Mouse (Mus musculus) MEL (cell line): ENCODE results near the gene Sox21. TPM values are rescaled to one million over a fixed set of nuclear protein-coding genes. Genes with fewer than 3 reads are reported as not detected.

ENCODE experiments used
- DNase-seq: peaks from one replicate; pipeline ENCODE4 v3.0.0; 2011; ENCODE audit warnings: low read depth, low spot score
- H3K27ac ChIP-seq: 2 replicates; pipeline ENCODE4 v1.5.1; 2012; ENCODE audit warnings: low read depth, mild to moderate bottlenecking, control low read depth, low read length, moderate library complexity; ENCODE audit not compliant: control insufficient read depth
- H3K27me3 ChIP-seq, 2 experiments: fragments of 150-350 bp in 1 of 2; sonication (generic) in 1 of 2; 2 replicates each; pipeline ENCODE4 v1.6.1; 2012; ENCODE audit warnings: low read length in 2 of 2, mild to moderate bottlenecking in 2 of 2, improper control_type of control experiment in 1 of 2, moderate library complexity in 1 of 2; ENCODE audit not compliant: insufficient read depth in 2 of 2, control insufficient read depth in 1 of 2
- H3K36me3 ChIP-seq, 2 experiments: 2 replicates each; pipeline ENCODE4 v1.6.1; 2012 to 2014; ENCODE audit warnings: low read length in 2 of 2, improper control_type of control experiment in 1 of 2, inconsistent platforms in 1 of 2, mild to moderate bottlenecking in 1 of 2; ENCODE audit not compliant: insufficient read depth in 2 of 2, control insufficient read depth in 1 of 2
- H3K4me1 ChIP-seq, 2 experiments: fragments of 150-350 bp in 1 of 2; sonication (generic) in 1 of 2; 2 replicates each; pipeline ENCODE4 v1.6.1; 2012; ENCODE audit warnings: low read length in 2 of 2, improper control_type of control experiment in 1 of 2, mild to moderate bottlenecking in 1 of 2; ENCODE audit not compliant: insufficient read depth in 2 of 2, control insufficient read depth in 1 of 2
- H3K4me3 ChIP-seq, 2 experiments: fragments of 150-350 bp in 1 of 2; sonication (generic) in 1 of 2; 2 replicates each; pipeline ENCODE4 v1.5.1; 2012; ENCODE audit warnings: low read depth in 2 of 2, low read length in 2 of 2, mild to moderate bottlenecking in 2 of 2, moderate library complexity in 2 of 2, control low read depth in 1 of 2, improper control_type of control experiment in 1 of 2; ENCODE audit not compliant: control insufficient read depth in 1 of 2, insufficient read depth in 1 of 2
- H3K79me2 ChIP-seq: 2 replicates; pipeline ENCODE4 v1.6.1; 2012; ENCODE audit warnings: mild to moderate bottlenecking, low read length, moderate library complexity; ENCODE audit not compliant: control insufficient read depth, poor library complexity, insufficient read depth
- H3K9ac ChIP-seq: 2 replicates; pipeline ENCODE4 v1.6.1; 2012; ENCODE audit warnings: low read depth, mild to moderate bottlenecking, control low read depth, low read length, moderate library complexity; ENCODE audit not compliant: control insufficient read depth, poor library complexity, severe bottlenecking
- H3K9me3 ChIP-seq: fragments of 150-350 bp; sonication (generic); replicated peaks from 2 replicates; pipeline ENCODE4 v1.6.1; 2012; ENCODE audit warnings: mild to moderate bottlenecking, low read length, improper control_type of control experiment, moderate library complexity; ENCODE audit not compliant: insufficient read depth
- CHD1 ChIP-seq: IDR thresholded peaks from 2 replicates; pipeline ENCODE4 v1.6.1; 2012; ENCODE audit warnings: low read depth, mild to moderate bottlenecking, inconsistent platforms, low read length, improper control_type of control experiment
- CTCF ChIP-seq, 3 experiments: IDR thresholded peaks in 2 of 3; conservative IDR thresholded peaks in 1 of 3; 2 replicates each; pipeline ENCODE4 v1.5.1; 2011 to 2012; ENCODE audit warnings: low read length in 3 of 3, low read depth in 2 of 3, mild to moderate bottlenecking in 2 of 3, improper control_type of control experiment in 1 of 3, inconsistent platforms in 1 of 3, mixed read lengths in 1 of 3, moderate library complexity in 1 of 3; ENCODE audit not compliant: control insufficient read depth in 1 of 3, insufficient read depth in 1 of 3, poor library complexity in 1 of 3, severe bottlenecking in 1 of 3
- E2F4 ChIP-seq: IDR thresholded peaks from 2 replicates; pipeline ENCODE4 v1.6.1; 2011; ENCODE audit warnings: low read depth, low read length, improper control_type of control experiment, borderline replicate concordance
- ELF1 ChIP-seq: IDR thresholded peaks from 2 replicates; pipeline ENCODE4 v1.6.1; 2014; ENCODE audit warnings: low read depth, mild to moderate bottlenecking, inconsistent platforms, low read length, improper control_type of control experiment, moderate library complexity
- EP300 ChIP-seq, 2 experiments: IDR thresholded peaks; 2 replicates each; pipeline ENCODE4 v1.6.1; 2011; ENCODE audit warnings: improper control_type of control experiment in 2 of 2, low read length in 2 of 2, low read depth in 1 of 2, mild to moderate bottlenecking in 1 of 2
- ETS1 ChIP-seq: IDR thresholded peaks from 2 replicates; pipeline ENCODE4 v1.6.1; 2012; ENCODE audit warnings: low read depth, mild to moderate bottlenecking, inconsistent platforms, low read length, improper control_type of control experiment, moderate library complexity
- GATA1 ChIP-seq: IDR thresholded peaks from 2 replicates; pipeline ENCODE4 v1.6.1; 2011; ENCODE audit warnings: low read depth, low read length, improper control_type of control experiment
- HCFC1 ChIP-seq: IDR thresholded peaks from 2 replicates; pipeline ENCODE4 v1.6.1; 2012; ENCODE audit warnings: low read depth, mild to moderate bottlenecking, inconsistent platforms, low read length, improper control_type of control experiment, moderate library complexity
- KAT2A ChIP-seq: conservative IDR thresholded peaks from 2 replicates; pipeline ENCODE4 v1.6.1; 2012; ENCODE audit warnings: low read depth, low read length, improper control_type of control experiment, inconsistent platforms
- MAFK ChIP-seq: IDR thresholded peaks from 2 replicates; pipeline ENCODE4 v1.6.1; 2011; ENCODE audit warnings: low read depth, mild to moderate bottlenecking, low read length, improper control_type of control experiment, borderline replicate concordance
- MAZ ChIP-seq: IDR thresholded peaks from 2 replicates; pipeline ENCODE4 v1.6.1; 2012; ENCODE audit warnings: low read depth, mild to moderate bottlenecking, inconsistent platforms, low read length, improper control_type of control experiment
- MXI1 ChIP-seq: IDR thresholded peaks from 2 replicates; pipeline ENCODE4 v1.6.1; 2011; ENCODE audit warnings: mild to moderate bottlenecking, low read depth, low read length, improper control_type of control experiment
- NRF1 ChIP-seq: IDR thresholded peaks from 2 replicates; pipeline ENCODE4 v1.6.1; 2014; ENCODE audit warnings: low read depth, mild to moderate bottlenecking, inconsistent platforms, low read length, improper control_type of control experiment, moderate library complexity; ENCODE audit not compliant: poor library complexity, insufficient read depth, severe bottlenecking
- POLR2AphosphoS5 ChIP-seq: IDR thresholded peaks from 2 replicates; pipeline ENCODE4 v1.6.1; 2012; ENCODE audit warnings: low read depth, borderline replicate concordance, mild to moderate bottlenecking, inconsistent platforms, low read length, moderate library complexity, mixed read lengths
- RAD21 ChIP-seq: IDR thresholded peaks from 2 replicates; pipeline ENCODE4 v1.6.1; 2011; ENCODE audit warnings: mild to moderate bottlenecking, low read depth, low read length, improper control_type of control experiment
- RCOR1 ChIP-seq: IDR thresholded peaks from 2 replicates; pipeline ENCODE4 v1.6.1; 2012; ENCODE audit warnings: low read depth, mild to moderate bottlenecking, inconsistent platforms, low read length, improper control_type of control experiment
- TAL1 ChIP-seq: IDR thresholded peaks from 2 replicates; pipeline ENCODE4 v1.6.1; 2012; ENCODE audit warnings: mild to moderate bottlenecking, inconsistent platforms, low read length, moderate library complexity, mixed read lengths
- TBP ChIP-seq: IDR thresholded peaks from 2 replicates; pipeline ENCODE4 v1.8.0; 2011; ENCODE audit warnings: low read depth, low read length, improper control_type of control experiment
- UBTF ChIP-seq: IDR thresholded peaks from 2 replicates; pipeline ENCODE4 v1.6.1; 2012; ENCODE audit warnings: low read depth, mild to moderate bottlenecking, inconsistent platforms, low read length, improper control_type of control experiment, moderate library complexity, borderline replicate concordance; ENCODE audit not compliant: insufficient read depth
- USF1 ChIP-seq: IDR thresholded peaks from 2 replicates; pipeline ENCODE4 v1.6.1; 2014; ENCODE audit warnings: low read depth, mild to moderate bottlenecking, inconsistent platforms, low read length, improper control_type of control experiment, moderate library complexity
- USF2 ChIP-seq, 2 experiments: IDR thresholded peaks; 2 replicates each; pipeline ENCODE4 v1.6.1; 2011 to 2012; ENCODE audit warnings: improper control_type of control experiment in 2 of 2, low read length in 2 of 2, borderline replicate concordance in 1 of 2, inconsistent platforms in 1 of 2, low read depth in 1 of 2, mild to moderate bottlenecking in 1 of 2; ENCODE audit not compliant: insufficient read depth in 1 of 2
- ZC3H11A ChIP-seq: IDR thresholded peaks from 2 replicates; pipeline ENCODE4 v1.6.1; 2012; ENCODE audit warnings: low read depth, mild to moderate bottlenecking, inconsistent platforms, low read length, improper control_type of control experiment
- ZKSCAN1 ChIP-seq: IDR thresholded peaks from 2 replicates; pipeline ENCODE4 v1.6.1; 2012; ENCODE audit warnings: low read depth, mild to moderate bottlenecking, inconsistent platforms, low read length, improper control_type of control experiment, moderate library complexity
- ZMIZ1 ChIP-seq: IDR thresholded peaks from 2 replicates; pipeline ENCODE4 v1.6.1; 2012; ENCODE audit warnings: low read depth, mild to moderate bottlenecking, inconsistent platforms, low read length, improper control_type of control experiment, moderate library complexity
- polyA plus RNA-seq, 2 experiments: library from polyadenylated mRNA; stranded (reverse) in 1 of 2; unstranded in 1 of 2; fragments of >175 nt in 1 of 2; fragments of >200 nt in 1 of 2; gene quantifications; 2 replicates each; pipeline versions ENCODE4 v1.2.1 to v1.2.4; 2012; ENCODE audit warnings: low replicate concordance in 2 of 2, low read depth in 1 of 2; ENCODE audit not compliant: insufficient read length in 2 of 2, insufficient read depth in 1 of 2, missing spikeins in 1 of 2
- total RNA-seq: library from RNA; depleted of rRNA; stranded (reverse); fragments of 300-350 nt; gene quantifications from 2 replicates; pipeline ENCODE4 v1.2.3, GENCODE M21; 2012

The Sox21 gene
- total and polyA plus RNA-seq, 3 experiments = not detected

- Histone ChIP-seq H3K79me2 (no peaks in the 10 kb centered on the region), H3K27ac (no peak overlapping the region), H3K27me3 (no peaks in the 10 kb centered on the region), H3K9me3 (no peaks in the 10 kb centered on the region), H3K36me3 (no peaks in the 10 kb centered on the region), H3K4me3 (no peak overlapping the region), H3K9ac (no peak overlapping the region), H3K4me1 (no peaks in the 10 kb centered on the region)
- TF ChIP-seq TBP (no peak), CHD1 (no peak), ZC3H11A (no peak), TAL1 (no peak), MAFK (no peak), GATA1 (no peak), NRF1 (no peak), MAZ (no peak), ZMIZ1 (no peak), RCOR1 (no peak), UBTF (no peak), E2F4 (no peak), ETS1 (no peak), ZKSCAN1 (no peak)
- DNase-seq = no peak
These were observed 956 bp upstream of the Sox21 start for GRCm38 (mm10) chr14:118237786-118238185.

GRCm38 (mm10) chr14:118235973-118236885, 601 bp downstream of the Sox21 start:
- no peak overlapping the region for H3K9ac ChIP-seq
- no peak overlapping the region for H3K4me3 ChIP-seq
- H3K9me3 ChIP-seq = no peaks in the 10 kb centered on the region
- no peaks in the 10 kb centered on the region for H3K27me3 ChIP-seq
- no peak for DNase-seq
- TF ChIP-seq KAT2A (no peak), USF1 (no peak), CTCF (IDR thresholded peaks at IDR 0.05 in 2 of 3, conservative IDR thresholded peaks at IDR 0.05 in 1 of 3; ENCODE audit: control insufficient read depth in 1 of 3, insufficient read depth in 1 of 3, low read depth in 2 of 3, low read length in 3 of 3, poor library complexity in 1 of 3, severe bottlenecking in 1 of 3) (no peak), POLR2AphosphoS5 (no peak), TAL1 (no peak), RAD21 (no peak), USF2 (IDR thresholded peaks at IDR 0.05; ENCODE audit: borderline replicate concordance in 1 of 2, insufficient read depth in 1 of 2, low read depth in 1 of 2, low read length in 2 of 2) (no peak), ELF1 (no peak), MAZ (no peak), E2F4 (no peak), NRF1 (no peak), CHD1 (no peak), HCFC1 (no peak), MXI1 (no peak), EP300 (IDR thresholded peaks at IDR 0.05; ENCODE audit: low read depth in 1 of 2, low read length in 2 of 2) (no peak), ETS1 (no peak)
- no peak overlapping the region for H3K27ac ChIP-seq
- H3K36me3 ChIP-seq = no peaks in the 10 kb centered on the region
- no peaks in the 10 kb centered on the region for H3K4me1 ChIP-seq
- no peaks in the 10 kb centered on the region for H3K79me2 ChIP-seq
